ENCODE assay signal across 7 mouse cellular contexts in genomic region chr14:55781310-55781709, GRCm38 (mm10). TPM values are rescaled to one million over a fixed set of nuclear protein-coding genes. Genes with fewer than 3 reads are reported as not detected.
DNase-seq lines count a peak whose midpoint lies in the region; ATAC-seq lines count a peak whose summit lies in the region.

No protein-coding gene starts in this region.

- H3K4me1 ChIP-seq in forebrain, embryonic 12.5 days: peaks cover 12% of the 10 kb centered on the region
- H3K4me1 ChIP-seq in hindbrain, embryonic 10.5 days (replicated peaks): peaks cover 43% of the 10 kb centered on the region

- no peaks in the 10 kb centered on the region for H3K9me3 ChIP-seq in forebrain, embryonic 12.5 days
- no peaks in the 10 kb centered on the region for H3K9me3 ChIP-seq in hindbrain, embryonic 10.5 days

- no peak overlapping the region for H3K27ac ChIP-seq in forebrain, embryonic 12.5 days
- no peak overlapping the region for H3K27ac ChIP-seq in hindbrain, embryonic 10.5 days

- no peak overlapping the region for H3K4me3 ChIP-seq in forebrain, embryonic 12.5 days (replicated peaks)
- peak overlapping the region; percentile 10 for H3K4me3 ChIP-seq in hindbrain, embryonic 10.5 days

- WGBS in forebrain, embryonic 12.5 days: 13% methylated on average over 14 of the region's 14 CpGs
- 14% methylated on average over 14 of the region's 14 CpGs for WGBS in hindbrain, embryonic 10.5 days

- peak; percentile 90 for DNase-seq in NIH3T3 (ENCODE audit: low read depth)
- peak; percentile 56 for DNase-seq in c-Kit-positive CD71-positive TER-119-negative erythroid progenitor cells, embryonic 14.5 days (ENCODE audit: low read depth)
- DNase-seq in hindbrain, embryonic 10.5 days (ENCODE audit: low spot score): peak; percentile 77
- DNase-seq in layer of hippocampus, adult 8-10 months (ENCODE audit: low spot score in 2 of 2): peak; percentile 43 to 51
- DNase-seq in lung, postnatal 36 days: peak; percentile 85
- peak; percentile 62 to 66 for DNase-seq in right cerebral cortex, postnatal 10 days (ENCODE audit: low spot score in 2 of 2)

- H3K27me3 ChIP-seq in forebrain, embryonic 12.5 days: peaks cover 65% of the 10 kb centered on the region
- H3K27me3 ChIP-seq in hindbrain, embryonic 10.5 days (ENCODE audit: insufficient read depth, poor library complexity, severe bottlenecking): peaks cover 70% of the 10 kb centered on the region

- H3K4me2 ChIP-seq in forebrain, embryonic 12.5 days: peak overlapping the region; percentile 34

- H3K9ac ChIP-seq in forebrain, embryonic 12.5 days: no peak overlapping the region

- peak; percentile 78 for ATAC-seq in forebrain, embryonic 12.5 days (ENCODE audit: low FRiP score)

- H3K36me3 ChIP-seq in forebrain, embryonic 12.5 days (replicated peaks): no peaks in the 10 kb centered on the region
- H3K36me3 ChIP-seq in hindbrain, embryonic 10.5 days: no peaks in the 10 kb centered on the region

RNA-seq across cellular contexts. Expression of gene Adcy4, which starts 2.6 kb away (rescaled TPM):
- 5.5 and 6.0 TPM in 2 replicates for polyA plus RNA-seq in forebrain, embryonic 12.5 days (2016; fragmentation: Nextera tagmentation; extraction: Ambion mirVana)
- 7.9 and 10.3 TPM in 2 replicates for polyA plus RNA-seq in hindbrain, embryonic 10.5 days (2016; fragmentation: Nextera tagmentation; extraction: Ambion mirVana)
- total RNA-seq in layer of hippocampus, adult 8-10 months (2022): 1 to 10 TPM; 3.4 to 6.8 (median 4.8) TPM

RNA-seq across cellular contexts. Expression of gene Ripk3, which starts 7.4 kb away (rescaled TPM):
- polyA plus RNA-seq in forebrain, embryonic 12.5 days (2016; fragmentation: Nextera tagmentation; extraction: Ambion mirVana): 5.1 and 5.9 TPM in 2 replicates
- 11.9 and 14.4 TPM in 2 replicates for polyA plus RNA-seq in hindbrain, embryonic 10.5 days (2016; fragmentation: Nextera tagmentation; extraction: Ambion mirVana)
- total RNA-seq in layer of hippocampus, adult 8-10 months (2022): 1 to 10 TPM in 1 of 4 experiments, under 1 TPM in 2, not detected in 1; 0.95 to 3.4 (median 0.99) TPM

RNA-seq across cellular contexts. Expression of gene Ltb4r1, which starts 15.5 kb away (rescaled TPM):
- polyA plus RNA-seq in forebrain, embryonic 12.5 days (2016; fragmentation: Nextera tagmentation; extraction: Ambion mirVana): 0.13 and 0.19 TPM in 2 replicates
- polyA plus RNA-seq in hindbrain, embryonic 10.5 days (2016; fragmentation: Nextera tagmentation; extraction: Ambion mirVana): 0.11 and 0.39 TPM in 2 replicates
- under 1 TPM in 1 of 4 experiments, not detected in 3; 0.32 TPM for total RNA-seq in layer of hippocampus, adult 8-10 months (2022)

RNA-seq across cellular contexts. Expression of gene Ltb4r2, which starts 20.1 kb away (rescaled TPM):
- polyA plus RNA-seq in forebrain, embryonic 12.5 days (2016; fragmentation: Nextera tagmentation; extraction: Ambion mirVana): 0.20 and 0.41 TPM in 2 replicates
- polyA plus RNA-seq in hindbrain, embryonic 10.5 days (2016; fragmentation: Nextera tagmentation; extraction: Ambion mirVana): 0.14 and 0.21 TPM in 2 replicates
- under 1 TPM in 3 of 4 experiments, not detected in 1; 0.16 to 0.23 (median 0.22) TPM for total RNA-seq in layer of hippocampus, adult 8-10 months (2022)

RNA-seq across cellular contexts. Expression of gene Cideb, which starts 23.1 kb away (rescaled TPM):
- polyA plus RNA-seq in forebrain, embryonic 12.5 days (2016; fragmentation: Nextera tagmentation; extraction: Ambion mirVana): 0.40 TPM in 1 of 2 replicates, not detected in the other
- 0.17 TPM in 1 of 2 replicates, not detected in the other for polyA plus RNA-seq in hindbrain, embryonic 10.5 days (2016; fragmentation: Nextera tagmentation; extraction: Ambion mirVana)
- 1 to 10 TPM; 1.4 to 3.0 (median 1.7) TPM for total RNA-seq in layer of hippocampus, adult 8-10 months (2022)
